10 mouse cellular contexts compared by ENCODE assay signal in the genomic region with DNA sequence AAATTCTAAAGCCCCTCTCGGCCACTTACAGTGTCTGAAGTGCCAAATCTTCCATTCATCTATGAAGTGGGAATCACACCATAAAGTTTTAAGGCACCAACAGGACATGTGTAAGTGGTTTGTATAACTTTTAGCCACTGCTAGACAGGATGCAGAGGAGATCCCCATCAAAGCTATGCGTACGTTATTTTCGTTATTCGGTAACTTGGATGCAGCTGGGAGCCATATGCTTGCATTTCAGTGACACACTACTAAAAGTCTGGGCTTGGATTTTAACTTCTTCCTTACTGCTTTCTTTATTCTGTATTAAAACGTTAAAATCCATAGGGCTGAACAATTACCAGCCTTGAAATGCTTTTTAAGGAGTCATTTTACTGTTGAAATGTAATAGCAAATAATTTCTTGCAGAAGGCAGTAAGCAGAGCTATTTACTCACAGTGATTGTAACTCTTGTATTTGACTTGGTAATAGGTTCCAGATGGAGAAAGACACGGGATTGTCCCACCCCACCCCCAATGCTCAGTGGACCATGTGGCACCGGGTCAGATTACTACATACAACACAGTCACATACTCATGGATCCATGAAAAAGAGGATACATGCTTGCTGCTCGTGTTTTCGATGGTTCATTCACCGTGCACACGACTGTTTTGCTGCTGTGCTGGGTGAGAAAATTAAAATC. TPM values are rescaled to one million over a fixed set of nuclear protein-coding genes. Genes with fewer than 3 reads are reported as not detected.
DNase-seq lines count a peak whose midpoint lies in the region.
"Had no signal": no experiment of that assay in that cellular context is flagged by ENCODE, and none has a peak within 500 bp of the region (broad histone marks: within the 10 kb centered on the region; RNA-seq: fewer than 3 reads in every experiment).

No protein-coding gene starts in this region.

- DNase-seq in 3T3-L1 (ENCODE audit: low read depth, low spot score): peak; percentile 22
- peak; percentile 62 for DNase-seq in embryo, embryonic 10 days (ENCODE audit: low spot score)
- peak; percentile 43 for DNase-seq in kidney, adult 11 months
- peak; percentile 63 to 76 for DNase-seq in kidney, postnatal 4 days
- no peak for DNase-seq in left cerebral cortex, postnatal 25 days (ENCODE audit: low spot score in 2 of 2)
- no peak for DNase-seq in heart, postnatal 10 days
- no peak for DNase-seq in cerebellum, adult 9-11 months
- no peak for DNase-seq in heart, postnatal 14 days
- DNase-seq: cerebellum, adult 8-10 months; spleen, adult 18-20 months had no signal

- intact Hi-C loops in left cerebral cortex, postnatal 25 days (cut with DNase I): no loop called here
- intact Hi-C loops in heart, postnatal 10 days (cut with DNase I): no loop called here
- intact Hi-C loops in heart, postnatal 14 days (cut with DNase I): no loop called here

RNA-seq across cellular contexts. Expression of gene Frzb, which starts 37.4 kb away (rescaled TPM):
- 10 to 100 TPM; 27.7 to 31.1 TPM for total RNA-seq in left cerebral cortex, postnatal 25 days (2021)
- total RNA-seq in heart, postnatal 10 days (2021): 1 to 10 TPM; 7.1 to 7.4 TPM
- 1 to 10 TPM; 5.4 to 6.0 TPM for total RNA-seq in heart, postnatal 14 days (2021)

Comparison
In these comparisons a context has a peak if more than half of its experiments do, and no peak if none do; other contexts are left out.
1. DNase-seq: peak in 3T3-L1 (single experiment), embryo, embryonic 10 days (single experiment), kidney, adult 11 months (single experiment) and kidney, postnatal 4 days (2 of 2); none in left cerebral cortex, postnatal 25 days (0 of 2), heart, postnatal 10 days (0 of 2), cerebellum, adult 9-11 months (single experiment) and heart, postnatal 14 days (0 of 2).